Mouse (Mus musculus): Measurements from ENCODE around the gene Gm10112. TPM values are rescaled to one million over a fixed set of nuclear protein-coding genes. Genes with fewer than 3 reads are reported as not detected.

Gene Gm10112
- polyA plus RNA-seq (2015; fragmentation: Nextera tagmentation; extraction: Ambion mirVana): not detected in 2 replicates

DNA sequence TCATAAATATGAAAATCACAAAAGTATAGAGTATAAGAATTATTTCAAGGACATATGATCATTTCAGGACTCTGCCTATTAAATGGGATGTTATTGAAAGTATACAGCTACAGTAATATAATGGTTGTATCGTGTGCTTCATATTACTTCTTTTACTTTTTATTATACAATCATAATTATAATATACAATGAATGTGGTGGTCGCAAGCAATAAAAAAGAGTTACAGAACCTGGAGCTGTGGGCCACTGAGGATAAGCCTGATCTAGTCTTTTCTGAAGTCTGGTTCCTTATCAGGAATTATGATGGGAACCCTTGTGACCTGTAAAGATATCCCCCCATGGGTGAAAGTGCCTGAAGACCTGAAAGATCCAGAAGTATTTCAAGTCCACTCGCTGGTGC, at the start of gene Gm10112:
Gm10112 (plus strand) TSS at position 301 of the 400 bp plus-strand sequence.
- H3K36me3 ChIP-seq: no peaks in the 10 kb centered on the region
- no peaks in the 10 kb centered on the region for H3K9me3 ChIP-seq
- H3K4me1 ChIP-seq: no peaks in the 10 kb centered on the region
- WGBS: 81% methylated on average over 3 of the region's 3 CpGs
- no peak within 1 kb of the TSS for H3K4me2 ChIP-seq
- no peak for ATAC-seq (ENCODE audit: borderline replicate concordance, extremely low read depth, low FRiP score, low TSS enrichment)
- H3K4me3 ChIP-seq: no peak within 1 kb of the TSS
- H3K27ac ChIP-seq: no peak within 1 kb of the TSS
- no peak within 1 kb of the TSS for H3K9ac ChIP-seq
- no peaks in the 10 kb centered on the region for H3K27me3 ChIP-seq

DNA sequence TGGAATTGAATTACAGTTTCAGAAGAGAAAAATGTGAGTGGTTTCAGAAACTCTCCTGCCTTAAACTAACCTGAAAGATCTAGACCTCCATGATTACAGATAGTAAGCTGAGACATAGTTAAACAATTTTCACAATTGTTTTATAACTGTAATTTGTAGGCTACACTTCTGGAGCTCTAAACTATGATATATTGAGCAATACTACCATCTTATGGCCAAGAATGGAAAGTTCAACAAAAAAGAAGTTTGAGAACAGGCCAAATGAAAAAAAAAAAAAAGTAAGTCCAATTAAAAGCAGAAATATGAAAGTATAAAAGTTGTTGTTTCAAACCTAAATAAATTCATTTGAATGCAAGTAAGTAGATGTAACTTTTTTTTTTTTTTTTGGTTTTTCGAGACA, 21.4 kb downstream of the Gm10112 start:
- ATAC-seq (ENCODE audit: borderline replicate concordance, extremely low read depth, low FRiP score, low TSS enrichment): no peak
- Histone ChIP-seq H3K27me3 (no peaks in the 10 kb centered on the region), H3K36me3 (no peaks in the 10 kb centered on the region), H3K9me3 (no peaks in the 10 kb centered on the region), H3K4me2 (no peak overlapping the region), H3K4me1 (no peaks in the 10 kb centered on the region), H3K9ac (no peak overlapping the region), H3K27ac (no peak overlapping the region), H3K4me3 (no peak overlapping the region)
- WGBS: 47% methylated on average over 1 of the region's 1 CpGs

DNA sequence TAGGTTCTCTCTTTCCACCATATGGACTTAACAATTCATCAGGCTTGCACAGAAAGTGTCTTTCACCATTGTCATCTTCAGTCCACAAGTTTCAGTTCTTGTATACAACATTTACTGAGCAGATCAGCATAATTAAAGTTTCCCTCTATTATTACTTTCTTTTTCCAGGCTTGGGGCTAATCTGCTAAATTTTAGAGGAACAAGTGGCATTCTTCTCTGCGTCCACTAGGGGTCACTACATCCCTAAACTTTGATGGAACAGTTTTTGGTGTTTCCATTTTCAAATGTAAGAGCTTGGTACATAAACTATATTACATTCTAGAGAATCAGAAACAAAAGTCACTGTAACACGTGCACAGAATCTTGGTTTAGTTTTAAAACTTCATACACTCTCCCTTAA, 28.2 kb downstream of the Gm10112 start:
- Histone ChIP-seq H3K9ac (no peak overlapping the region), H3K27ac (no peak overlapping the region), H3K4me3 (no peak overlapping the region), H3K27me3 (no peaks in the 10 kb centered on the region), H3K4me1 (no peaks in the 10 kb centered on the region), H3K9me3 (no peaks in the 10 kb centered on the region), H3K4me2 (no peak overlapping the region), H3K36me3 (no peaks in the 10 kb centered on the region)
- ATAC-seq (ENCODE audit: borderline replicate concordance, extremely low read depth, low FRiP score, low TSS enrichment): no peak
- 6% methylated on average over 2 of the region's 2 CpGs for WGBS

DNA sequence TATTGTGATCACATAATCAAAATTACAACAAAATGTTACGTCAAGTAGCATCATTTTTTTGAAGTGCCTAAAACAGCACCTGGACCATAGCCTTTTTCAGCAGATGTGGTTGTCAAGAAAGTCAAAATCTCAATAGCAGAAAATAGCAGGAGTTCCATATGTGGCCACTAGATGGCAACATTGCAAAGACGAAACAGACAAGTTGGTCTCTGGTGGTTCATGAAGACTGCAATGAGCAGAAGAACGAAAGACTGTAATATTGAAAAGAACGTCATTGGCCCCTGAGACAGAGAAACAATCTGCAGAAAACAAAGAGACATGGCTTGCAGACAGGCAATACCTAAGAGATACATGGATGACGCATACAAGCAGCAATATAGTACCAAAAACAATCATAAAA, 42.1 kb downstream of the Gm10112 start:
- Histone ChIP-seq H3K4me1 (no peaks in the 10 kb centered on the region), H3K27ac (no peak overlapping the region), H3K36me3 (no peaks in the 10 kb centered on the region), H3K9ac (no peak overlapping the region), H3K27me3 (no peaks in the 10 kb centered on the region), H3K4me3 (no peak overlapping the region), H3K4me2 (no peak overlapping the region), H3K9me3 (no peaks in the 10 kb centered on the region)
- no peak for ATAC-seq (ENCODE audit: borderline replicate concordance, extremely low read depth, low FRiP score, low TSS enrichment)
- WGBS: 17% methylated on average over 5 of the region's 5 CpGs

Other genes starting within 250 kb of the Gm10112 start
- not detected in 2 replicates for gene Cylc1, start 57.9 kb upstream of the Gm10112 start, polyA plus RNA-seq (2015; fragmentation: Nextera tagmentation; extraction: Ambion mirVana)